Mouse (Mus musculus) embryonic fibroblast, embryonic 13.5 days (primary cell): ENCODE measurements around the gene Fat1.

Experiments used
- CTCF ChIP-seq: IDR thresholded peaks from 2 replicates; pipeline ENCODE4 v1.5.1; 2011; ENCODE audit warnings: mild to moderate bottlenecking, control low read depth, low read length, moderate library complexity, borderline replicate concordance; ENCODE audit not compliant: insufficient read depth
- POLR2A ChIP-seq: IDR thresholded peaks from 2 replicates; pipeline ENCODE4 v1.6.1; 2011; ENCODE audit warnings: low read depth, mild to moderate bottlenecking, control low read depth, low read length, moderate library complexity

DNA sequence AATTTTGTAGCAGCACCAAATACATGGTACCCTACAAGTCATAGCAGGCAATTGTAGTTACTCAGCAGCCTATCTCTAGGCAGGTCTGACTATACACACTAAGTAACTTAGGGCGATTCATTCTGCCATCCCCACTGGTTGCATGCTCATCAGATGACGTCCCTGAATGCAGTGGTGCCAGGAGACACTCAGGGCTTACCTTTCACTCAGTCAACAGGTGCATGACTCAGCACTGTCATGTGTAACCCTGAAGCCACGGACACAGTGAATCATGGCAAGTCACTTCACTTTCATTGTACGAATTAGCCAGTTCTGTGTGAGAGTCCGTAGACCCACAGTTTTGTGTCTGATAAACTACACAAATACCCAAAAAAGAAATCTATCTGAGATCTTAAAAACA lies 10.3 kb upstream of the Fat1 start:
- TF ChIP-seq CTCF (no peak), POLR2A (no peak)
